Mouse (Mus musculus): ENCODE measurements around the gene Cyp2w1. TPM values are rescaled to one million over a fixed set of nuclear protein-coding genes. Genes with fewer than 3 reads are reported as not detected.
A peak's percentile ranks its signal among the peaks of the same experiment; 100 is the strongest.

Cyp2w1 gene
- polyA plus RNA-seq, 1 experiment from 2014 or later = 18.1 TPM

DNA sequence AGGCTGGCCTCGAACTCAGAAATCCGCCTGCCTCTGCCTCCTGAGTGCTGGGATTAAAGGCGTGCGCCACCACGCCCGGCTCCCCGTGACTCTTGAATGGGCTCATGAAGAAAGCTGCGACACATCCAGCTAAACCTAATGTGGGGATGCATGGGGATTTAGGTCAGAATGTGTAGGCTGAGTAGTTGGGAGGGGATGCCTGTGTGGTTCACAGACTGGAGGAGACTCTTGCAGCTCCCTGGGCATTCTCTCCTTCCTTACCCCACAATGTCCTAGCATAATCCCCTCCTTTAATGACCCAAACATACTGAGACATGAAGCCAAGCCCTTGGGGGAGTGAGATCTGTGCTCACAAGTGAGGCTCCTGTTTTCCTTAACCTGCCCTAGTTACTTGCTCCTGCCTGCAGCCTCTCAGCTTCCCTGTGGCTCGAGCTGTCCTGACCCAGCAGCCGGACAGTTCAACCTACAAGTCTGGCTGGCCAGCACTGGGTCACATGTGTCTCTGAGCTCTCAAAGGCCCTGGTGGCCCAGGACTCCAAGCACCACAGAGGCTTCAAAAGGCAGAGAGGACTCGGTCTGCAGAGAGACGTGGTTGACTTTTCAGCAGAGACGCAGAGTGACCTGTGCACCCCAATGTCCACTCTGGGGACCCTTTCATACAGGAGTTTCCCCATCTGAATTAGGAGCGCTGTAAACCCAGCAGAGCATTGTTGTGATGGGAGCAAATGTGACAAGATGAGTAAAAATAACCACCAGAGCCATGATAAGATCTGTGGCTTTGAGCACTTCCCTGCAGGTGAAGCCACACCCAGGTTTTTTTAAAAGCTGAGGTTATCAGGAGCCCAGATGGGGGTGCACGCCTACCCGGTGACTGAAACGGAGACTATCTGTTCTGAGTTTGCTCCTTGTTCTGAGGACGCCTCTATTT lies 29.4 kb downstream of the Cyp2w1 start:
- no peak overlapping the region for H3K4me3 ChIP-seq (ENCODE audit: low read depth, low read length)
- no peaks in the 10 kb centered on the region for H3K9me3 ChIP-seq (ENCODE audit: control insufficient read depth)
- 63% methylated on average over 18 of the region's 18 CpGs for WGBS
- H3K9ac ChIP-seq (ENCODE audit: low read depth, low read length) = no peak overlapping the region
- peaks cover 16% of the 10 kb centered on the region; the same call in 1 of the 2 replicates for H3K4me1 ChIP-seq (replicated peaks; ENCODE audit: control insufficient read depth, insufficient read depth, low read length)
- no peak overlapping the region for H3K27ac ChIP-seq (ENCODE audit: low read depth, low read length)
- ATAC-seq = no peak
- no peak for TF ChIP-seq CTCF (IDR thresholded peaks at IDR 0.05; ENCODE audit: low read depth)
- peak overlapping the region; percentile 98 for H3K4me2 ChIP-seq (replicated peaks; ENCODE audit: low read depth)
- no peaks in the 10 kb centered on the region for H3K36me3 ChIP-seq (ENCODE audit: control insufficient read depth, insufficient read depth)
- no peaks in the 10 kb centered on the region for H3K27me3 ChIP-seq (replicated peaks; ENCODE audit: control insufficient read depth, insufficient read depth, low read length)

DNA sequence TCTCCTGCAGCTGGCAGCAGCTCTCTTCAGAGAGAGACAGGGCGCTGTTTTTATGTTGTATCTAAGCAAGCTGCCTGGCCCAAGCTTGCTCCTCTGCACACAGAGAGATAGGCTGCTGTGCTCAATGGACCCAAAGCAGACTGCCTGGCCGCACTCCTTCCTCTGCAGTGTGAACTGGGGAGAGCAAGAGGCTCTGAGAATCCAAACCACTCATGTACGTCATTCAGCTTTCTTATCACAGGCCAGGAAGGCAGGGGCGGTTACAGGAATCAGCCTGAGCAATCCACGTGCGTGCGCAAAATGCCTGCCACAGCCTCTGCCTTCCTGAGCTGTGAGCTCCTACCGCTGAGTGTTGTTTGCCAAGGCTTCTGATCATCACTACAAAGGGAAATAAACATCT lies 30.3 kb downstream of the Cyp2w1 start:
- Histone ChIP-seq H3K9me3 (ENCODE audit: control insufficient read depth) (no peaks in the 10 kb centered on the region), H3K36me3 (ENCODE audit: control insufficient read depth, insufficient read depth) (no peaks in the 10 kb centered on the region), H3K27me3 (replicated peaks; ENCODE audit: control insufficient read depth, insufficient read depth, low read length) (no peaks in the 10 kb centered on the region), H3K4me2 (replicated peaks; ENCODE audit: low read depth) (peak overlapping the region; percentile 98; the same call in 1 of the 2 replicates), H3K27ac (ENCODE audit: low read depth, low read length) (peak overlapping the region; percentile 28; the same call in 1 of the 2 replicates), H3K4me1 (replicated peaks; ENCODE audit: control insufficient read depth, insufficient read depth, low read length) (peaks cover 16% of the 10 kb centered on the region; the same call in 1 of the 2 replicates), H3K9ac (ENCODE audit: low read depth, low read length) (no peak overlapping the region), H3K4me3 (ENCODE audit: low read depth, low read length) (no peak overlapping the region)
- 50% methylated on average over 8 of the region's 8 CpGs for WGBS
- TF ChIP-seq CTCF (IDR thresholded peaks at IDR 0.05; ENCODE audit: low read depth) = no peak
- ATAC-seq = no peak

DNA sequence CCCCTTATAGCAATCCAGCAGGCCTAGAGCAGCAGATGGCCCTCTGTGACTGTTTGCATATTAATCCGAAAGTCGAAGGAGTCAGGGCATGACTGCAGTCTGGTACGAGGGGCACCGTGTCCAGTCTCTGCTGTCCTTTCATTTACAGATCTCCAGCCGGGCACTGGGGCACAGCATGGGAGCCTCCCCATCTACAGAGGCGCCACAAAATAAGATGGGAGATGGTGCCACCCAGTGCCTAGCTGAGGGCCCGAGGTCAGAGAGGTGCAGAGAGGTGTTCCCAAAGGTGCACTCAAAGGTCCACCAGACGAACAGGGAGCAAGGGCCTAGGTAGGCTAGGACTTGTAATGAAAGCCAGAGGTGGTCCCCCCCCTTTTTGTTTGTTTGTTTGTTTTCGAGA lies 30.8 kb downstream of the Cyp2w1 start:
- Histone ChIP-seq H3K4me3 (ENCODE audit: low read depth, low read length) (no peak overlapping the region), H3K9me3 (ENCODE audit: control insufficient read depth) (no peaks in the 10 kb centered on the region), H3K4me1 (replicated peaks; ENCODE audit: control insufficient read depth, insufficient read depth, low read length) (peaks cover 16% of the 10 kb centered on the region; the same call in 1 of the 2 replicates), H3K27me3 (replicated peaks; ENCODE audit: control insufficient read depth, insufficient read depth, low read length) (no peaks in the 10 kb centered on the region), H3K36me3 (ENCODE audit: control insufficient read depth, insufficient read depth) (no peaks in the 10 kb centered on the region), H3K9ac (ENCODE audit: low read depth, low read length) (no peak overlapping the region), H3K4me2 (replicated peaks; ENCODE audit: low read depth) (no peak overlapping the region), H3K27ac (ENCODE audit: low read depth, low read length) (no peak overlapping the region)
- no peak for TF ChIP-seq CTCF (IDR thresholded peaks at IDR 0.05; ENCODE audit: low read depth)
- no peak for ATAC-seq
- 75% methylated on average over 9 of the region's 9 CpGs for WGBS

DNA sequence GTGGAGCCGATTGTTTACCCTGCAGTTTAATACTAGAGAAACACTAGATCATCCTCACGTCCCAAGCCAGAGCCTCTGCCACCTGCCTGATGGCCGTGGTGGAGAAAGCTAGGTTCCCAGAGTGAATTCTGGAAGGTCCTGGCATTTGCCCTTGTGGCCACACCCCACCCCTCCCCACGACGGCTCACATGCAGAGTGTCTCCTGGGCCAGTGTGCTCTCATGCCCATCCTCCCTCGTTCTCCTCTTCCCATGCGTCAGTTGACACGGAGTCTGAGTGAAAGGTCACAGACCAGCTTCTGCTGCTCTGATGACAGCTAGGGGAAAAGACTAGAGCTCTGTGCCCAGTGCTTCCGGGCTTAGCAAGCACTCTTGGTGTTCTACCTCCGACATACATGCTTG lies 32.1 kb downstream of the Cyp2w1 start:
- Histone ChIP-seq H3K27me3 (replicated peaks; ENCODE audit: control insufficient read depth, insufficient read depth, low read length) (no peaks in the 10 kb centered on the region), H3K4me3 (ENCODE audit: low read depth, low read length) (no peak overlapping the region), H3K27ac (ENCODE audit: low read depth, low read length) (no peak overlapping the region), H3K36me3 (ENCODE audit: control insufficient read depth, insufficient read depth) (no peaks in the 10 kb centered on the region), H3K4me1 (replicated peaks; ENCODE audit: control insufficient read depth, insufficient read depth, low read length) (peaks cover 10% of the 10 kb centered on the region), H3K9ac (ENCODE audit: low read depth, low read length) (no peak overlapping the region), H3K9me3 (ENCODE audit: control insufficient read depth) (no peaks in the 10 kb centered on the region), H3K4me2 (replicated peaks; ENCODE audit: low read depth) (no peak overlapping the region)
- TF ChIP-seq CTCF (IDR thresholded peaks at IDR 0.05; ENCODE audit: low read depth) = no peak
- no peak for ATAC-seq
- WGBS = 38% methylated on average over 10 of the region's 10 CpGs

DNA sequence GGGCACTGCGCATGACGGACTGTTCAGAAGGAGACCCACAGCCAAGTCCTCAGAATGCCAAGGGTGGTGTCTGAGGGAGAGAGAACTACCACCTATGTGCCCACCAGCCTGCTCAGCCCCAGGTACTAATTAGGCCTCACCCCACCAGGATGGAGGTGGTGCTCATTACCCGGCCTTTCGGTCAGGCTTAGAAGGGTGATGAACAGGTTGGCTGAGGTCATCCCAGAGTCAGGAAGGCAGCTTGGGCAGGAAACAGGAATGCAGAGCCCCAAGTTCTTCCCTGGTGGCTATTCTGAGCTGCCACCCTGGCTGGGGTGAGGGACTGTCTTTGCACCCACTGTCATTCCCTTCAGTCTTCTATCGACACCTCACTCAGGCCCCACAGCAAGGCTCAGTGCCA lies 33.6 kb downstream of the Cyp2w1 start:
- Histone ChIP-seq H3K4me3 (ENCODE audit: low read depth, low read length) (no peak overlapping the region), H3K9me3 (ENCODE audit: control insufficient read depth) (no peaks in the 10 kb centered on the region), H3K27me3 (replicated peaks; ENCODE audit: control insufficient read depth, insufficient read depth, low read length) (no peaks in the 10 kb centered on the region), H3K36me3 (ENCODE audit: control insufficient read depth, insufficient read depth) (no peaks in the 10 kb centered on the region), H3K4me1 (replicated peaks; ENCODE audit: control insufficient read depth, insufficient read depth, low read length) (peaks cover 6% of the 10 kb centered on the region), H3K27ac (ENCODE audit: low read depth, low read length) (no peak overlapping the region), H3K4me2 (replicated peaks; ENCODE audit: low read depth) (no peak overlapping the region), H3K9ac (ENCODE audit: low read depth, low read length) (no peak overlapping the region)
- 94% methylated on average over 5 of the region's 5 CpGs for WGBS
- no peak for TF ChIP-seq CTCF (IDR thresholded peaks at IDR 0.05; ENCODE audit: low read depth)
- ATAC-seq = no peak

DNA sequence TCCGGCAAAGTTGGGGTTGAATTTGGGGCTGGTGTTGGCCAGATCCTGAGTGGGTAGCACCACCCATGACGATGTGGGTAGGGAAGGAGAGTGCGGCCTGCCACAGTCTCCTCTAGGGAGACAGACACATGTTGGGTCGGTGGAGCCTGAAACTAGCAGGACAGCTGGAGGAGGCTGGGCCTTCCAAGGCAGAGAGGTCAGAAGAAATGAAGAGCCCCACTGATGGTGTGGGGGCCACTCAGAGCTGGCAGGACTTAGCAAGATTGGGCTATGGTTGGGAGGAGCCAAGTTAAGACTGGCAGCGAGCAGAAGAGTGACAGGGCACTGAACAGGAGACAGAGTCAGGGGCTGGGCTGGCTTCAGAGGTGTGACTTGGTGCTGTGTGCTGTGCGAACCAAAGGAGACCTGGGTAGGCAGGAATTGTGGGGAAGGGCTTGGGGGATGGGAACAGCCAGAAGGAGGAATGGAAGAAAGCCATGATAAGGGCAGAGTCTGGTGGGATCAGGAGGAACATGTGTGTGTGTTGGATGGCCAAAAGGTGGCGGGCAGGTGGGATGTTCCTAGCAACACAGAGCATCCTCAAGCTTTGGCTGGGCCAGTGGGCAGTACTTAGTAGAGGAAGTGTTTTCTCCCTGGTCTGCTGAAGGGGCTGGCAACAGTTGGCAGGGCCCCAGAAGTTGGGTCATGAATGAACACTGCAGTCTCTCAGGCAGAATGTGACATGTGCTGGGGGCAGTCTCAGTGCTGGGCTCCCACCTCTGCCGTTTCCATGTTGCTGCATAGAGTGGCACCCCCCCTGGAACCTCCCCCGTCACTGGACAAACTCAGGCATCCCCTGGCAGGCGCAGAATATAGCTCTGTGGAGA lies 35.1 kb downstream of the Cyp2w1 start:
- H3K9me3 ChIP-seq (ENCODE audit: control insufficient read depth) = no peaks in the 10 kb centered on the region
- TF ChIP-seq CTCF (IDR thresholded peaks at IDR 0.05; ENCODE audit: low read depth) = no peak
- H3K27me3 ChIP-seq (replicated peaks; ENCODE audit: control insufficient read depth, insufficient read depth, low read length) = no peaks in the 10 kb centered on the region
- peaks cover 5% of the 10 kb centered on the region for H3K4me1 ChIP-seq (replicated peaks; ENCODE audit: control insufficient read depth, insufficient read depth, low read length)
- H3K9ac ChIP-seq (ENCODE audit: low read depth, low read length) = no peak overlapping the region
- H3K4me3 ChIP-seq (ENCODE audit: low read depth, low read length) = no peak overlapping the region
- H3K36me3 ChIP-seq (ENCODE audit: control insufficient read depth, insufficient read depth) = peaks cover 3% of the 10 kb centered on the region; the same call in 1 of the 2 replicates
- no peak overlapping the region for H3K4me2 ChIP-seq (replicated peaks; ENCODE audit: low read depth)
- 77% methylated on average over 10 of the region's 10 CpGs for WGBS
- ATAC-seq = no peak
- no peak overlapping the region; the same call in 1 of the 2 replicates for H3K27ac ChIP-seq (ENCODE audit: low read depth, low read length)
